Mouse (Mus musculus): ENCODE measurements around the gene Trdmt1. TPM values are rescaled to one million over a fixed set of nuclear protein-coding genes. Genes with fewer than 3 reads are reported as not detected.
A peak's percentile ranks its signal among the peaks of the same experiment; 100 is the strongest.
"Not testable (repeated sequence)": the region's sequence is repeated elsewhere in the genome, so short reads cannot be mapped to it uniquely, and the experiment has no call there.

The Trdmt1 gene
- 2.7 and 3.9 TPM in 2 replicates for total RNA-seq (2014; rRNA removed)
- polyA plus RNA-seq (2012; rRNA removed) = 0.68 and 0.83 TPM in 2 replicates

GRCm38 (mm10) chr2:13544193-13544824 lies at the start of gene Trdmt1:
TSS of gene Trdmt1 (minus strand) at chr2:13544668.
- WGBS = under 1% methylated on average over 39 of the region's 39 CpGs
- Histone ChIP-seq H3K4me3 (ENCODE audit: insufficient read depth, low read depth, low read length) (peak within 1 kb of the TSS; percentile 73), H3K27ac (replicated peaks; ENCODE audit: insufficient read depth, low read depth, low read length) (peak within 1 kb of the TSS; percentile 63), H3K36me3 (ENCODE audit: control insufficient read depth, insufficient read depth, low read length) (no peaks in the 10 kb centered on the region), H3K79me2 (ENCODE audit: control insufficient read depth, insufficient read depth, low read length) (no peaks in the 10 kb centered on the region), H3K27me3 (ENCODE audit: control insufficient read depth, insufficient read depth, low read length) (no peaks in the 10 kb centered on the region), H3K9ac (ENCODE audit: low read depth, low read length) (peak within 1 kb of the TSS; percentile 79), H3K4me1 (ENCODE audit: control insufficient read depth, insufficient read depth, low read length) (no peaks in the 10 kb centered on the region; the same call in 1 of the 2 replicates)
- DNase-seq (ENCODE audit: extremely low read depth, low read depth, low spot score) = peak; percentile 82
- TF ChIP-seq CTCF (IDR thresholded peaks at IDR 0.05; ENCODE audit: low read depth, low read length) (no peak), POLR2A (IDR thresholded peaks at IDR 0.05; ENCODE audit: extremely low read depth, insufficient read depth, low read length) (peak; percentile 47; the same call in 1 of the 2 replicates)

- no peak overlapping the region for H3K9ac ChIP-seq (ENCODE audit: low read depth, low read length)
- TF ChIP-seq CTCF (IDR thresholded peaks at IDR 0.05; ENCODE audit: low read depth, low read length) = no peak
- no peak for TF ChIP-seq POLR2A (IDR thresholded peaks at IDR 0.05; ENCODE audit: extremely low read depth, insufficient read depth, low read length)
- no peaks in the 10 kb centered on the region for H3K27me3 ChIP-seq (ENCODE audit: control insufficient read depth, insufficient read depth, low read length)
- DNase-seq (ENCODE audit: extremely low read depth, low read depth, low spot score) = no peak
- H3K36me3 ChIP-seq (ENCODE audit: control insufficient read depth, insufficient read depth, low read length) = no peaks in the 10 kb centered on the region
- H3K4me3 ChIP-seq (ENCODE audit: insufficient read depth, low read depth, low read length) = no peak overlapping the region
- no peak overlapping the region for H3K27ac ChIP-seq (replicated peaks; ENCODE audit: insufficient read depth, low read depth, low read length)
- H3K79me2 ChIP-seq (ENCODE audit: control insufficient read depth, insufficient read depth, low read length) = no peaks in the 10 kb centered on the region
- H3K4me1 ChIP-seq (ENCODE audit: control insufficient read depth, insufficient read depth, low read length) = no peaks in the 10 kb centered on the region
- 76% methylated on average over 4 of the region's 4 CpGs for WGBS
Measured at GRCm38 (mm10) chr2:13593328-13593727, 48.9 kb upstream of the Trdmt1 start.

GRCm38 (mm10) chr2:13583746-13584145 lies 39.3 kb upstream of the Trdmt1 start:
- DNase-seq (ENCODE audit: extremely low read depth, low read depth, low spot score); H3K27me3 ChIP-seq (ENCODE audit: control insufficient read depth, insufficient read depth, low read length); H3K79me2 ChIP-seq (ENCODE audit: control insufficient read depth, insufficient read depth, low read length); H3K9ac ChIP-seq (ENCODE audit: low read depth, low read length); H3K4me1 ChIP-seq (ENCODE audit: control insufficient read depth, insufficient read depth, low read length); H3K36me3 ChIP-seq (ENCODE audit: control insufficient read depth, insufficient read depth, low read length); H3K27ac ChIP-seq (replicated peaks; ENCODE audit: insufficient read depth, low read depth, low read length); H3K4me3 ChIP-seq (ENCODE audit: insufficient read depth, low read depth, low read length): not testable (repeated sequence)

GRCm38 (mm10) chr2:13582184-13582583 lies 37.7 kb upstream of the Trdmt1 start:
- Histone ChIP-seq H3K9ac (ENCODE audit: low read depth, low read length) (no peak overlapping the region), H3K27ac (replicated peaks; ENCODE audit: insufficient read depth, low read depth, low read length) (no peak overlapping the region), H3K27me3 (ENCODE audit: control insufficient read depth, insufficient read depth, low read length) (no peaks in the 10 kb centered on the region), H3K4me3 (ENCODE audit: insufficient read depth, low read depth, low read length) (no peak overlapping the region), H3K36me3 (ENCODE audit: control insufficient read depth, insufficient read depth, low read length) (peaks cover 8% of the 10 kb centered on the region), H3K4me1 (ENCODE audit: control insufficient read depth, insufficient read depth, low read length) (no peaks in the 10 kb centered on the region), H3K79me2 (ENCODE audit: control insufficient read depth, insufficient read depth, low read length) (no peaks in the 10 kb centered on the region)
- no peak for TF ChIP-seq CTCF (IDR thresholded peaks at IDR 0.05; ENCODE audit: low read depth, low read length)
- no peak for TF ChIP-seq POLR2A (IDR thresholded peaks at IDR 0.05; ENCODE audit: extremely low read depth, insufficient read depth, low read length)
- WGBS = 68% methylated on average over 3 of the region's 3 CpGs
- DNase-seq (ENCODE audit: extremely low read depth, low read depth, low spot score) = no peak

- 61% methylated on average over 11 of the region's 11 CpGs for WGBS
- DNase-seq (ENCODE audit: extremely low read depth, low read depth, low spot score) = no peak
Measured at GRCm38 (mm10) chr2:13579991-13580390, 35.5 kb upstream of the Trdmt1 start.

GRCm38 (mm10) chr2:13579315-13579714 lies 34.8 kb upstream of the Trdmt1 start:
- Histone ChIP-seq H3K27me3 (ENCODE audit: control insufficient read depth, insufficient read depth, low read length) (0 out of 2 replicates have a peak, but pooled peaks cover 2% of the 10 kb centered on the region), H3K36me3 (ENCODE audit: control insufficient read depth, insufficient read depth, low read length) (peaks cover 8% of the 10 kb centered on the region)

More at GRCm38 (mm10) chr2:13579991-13580390, 35.5 kb upstream of the Trdmt1 start:
- H3K79me2 ChIP-seq (ENCODE audit: control insufficient read depth, insufficient read depth, low read length) = no peaks in the 10 kb centered on the region
- TF ChIP-seq POLR2A (IDR thresholded peaks at IDR 0.05; ENCODE audit: extremely low read depth, insufficient read depth, low read length) (no peak), CTCF (IDR thresholded peaks at IDR 0.05; ENCODE audit: low read depth, low read length) (peak; percentile 34; the same call in 1 of the 2 replicates)
- peaks cover 8% of the 10 kb centered on the region for H3K36me3 ChIP-seq (ENCODE audit: control insufficient read depth, insufficient read depth, low read length)
- H3K9ac ChIP-seq (ENCODE audit: low read depth, low read length) = no peak overlapping the region
- no peak overlapping the region for H3K4me3 ChIP-seq (ENCODE audit: insufficient read depth, low read depth, low read length)
- no peaks in the 10 kb centered on the region for H3K27me3 ChIP-seq (ENCODE audit: control insufficient read depth, insufficient read depth, low read length)
- no peak overlapping the region for H3K27ac ChIP-seq (replicated peaks; ENCODE audit: insufficient read depth, low read depth, low read length)
- no peaks in the 10 kb centered on the region for H3K4me1 ChIP-seq (ENCODE audit: control insufficient read depth, insufficient read depth, low read length)

More at GRCm38 (mm10) chr2:13579315-13579714, 34.8 kb upstream of the Trdmt1 start:
- Histone ChIP-seq H3K4me1 (ENCODE audit: control insufficient read depth, insufficient read depth, low read length) (peaks cover 3% of the 10 kb centered on the region; the same call in 1 of the 2 replicates), H3K9ac (ENCODE audit: low read depth, low read length) (no peak overlapping the region), H3K27ac (replicated peaks; ENCODE audit: insufficient read depth, low read depth, low read length) (no peak overlapping the region), H3K79me2 (ENCODE audit: control insufficient read depth, insufficient read depth, low read length) (no peaks in the 10 kb centered on the region), H3K4me3 (ENCODE audit: insufficient read depth, low read depth, low read length) (no peak overlapping the region)
- TF ChIP-seq POLR2A (IDR thresholded peaks at IDR 0.05; ENCODE audit: extremely low read depth, insufficient read depth, low read length) (no peak), CTCF (IDR thresholded peaks at IDR 0.05; ENCODE audit: low read depth, low read length) (no peak)
- WGBS = 91% methylated on average over 8 of the region's 8 CpGs
- DNase-seq (ENCODE audit: extremely low read depth, low read depth, low spot score) = no peak

All from liver, adult 2 months (tissue).